Mouse (Mus musculus) kidney, postnatal 4 days (tissue): ENCODE measurements around the gene Pigh.

ENCODE experiments used
- DNase-seq, 2 experiments: peaks; one replicate each; pipeline ENCODE4 v3.0.0; 2021; ENCODE audit warnings: mixed read lengths in 2 of 2

Pigh gene

DNA sequence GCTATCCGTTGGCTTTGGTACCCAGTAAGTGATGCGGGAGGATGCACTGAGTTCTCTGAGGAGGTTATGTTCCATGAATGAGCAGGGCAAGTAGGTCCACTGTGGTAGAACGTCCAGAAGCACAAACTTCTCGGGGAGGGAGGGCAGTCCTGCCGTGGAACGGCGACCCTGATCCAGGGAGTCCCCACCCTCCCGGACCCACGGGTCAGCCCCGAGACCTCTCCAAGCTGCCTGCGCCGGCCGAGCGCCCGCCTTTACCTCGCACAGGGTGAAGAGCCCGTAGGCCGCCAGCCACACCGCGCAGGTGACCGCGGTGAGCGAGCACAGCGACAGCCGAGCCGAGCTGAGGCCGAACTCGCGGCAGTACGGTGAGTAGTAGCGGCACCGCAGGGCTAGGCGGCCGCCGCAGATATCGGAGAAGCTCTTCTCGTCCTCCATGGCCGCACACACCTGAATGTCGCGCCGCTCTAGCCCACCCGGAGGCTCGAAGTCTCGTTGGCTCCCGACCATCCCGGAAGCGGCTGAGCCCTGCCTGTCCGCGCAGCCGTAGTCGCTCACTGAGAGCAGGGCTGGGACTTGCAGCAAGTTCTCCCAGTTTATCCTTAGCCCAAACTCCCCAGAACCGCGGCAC, at the start of gene Pigh:
Pigh (minus strand) TSS at position 470 of the 631 bp plus-strand sequence.
- peak; percentile 91 to 94 for DNase-seq

GRCm38 (mm10) chr12:79138999-79139398, 49.5 kb upstream of the Pigh start:
- no peak for DNase-seq

DNA sequence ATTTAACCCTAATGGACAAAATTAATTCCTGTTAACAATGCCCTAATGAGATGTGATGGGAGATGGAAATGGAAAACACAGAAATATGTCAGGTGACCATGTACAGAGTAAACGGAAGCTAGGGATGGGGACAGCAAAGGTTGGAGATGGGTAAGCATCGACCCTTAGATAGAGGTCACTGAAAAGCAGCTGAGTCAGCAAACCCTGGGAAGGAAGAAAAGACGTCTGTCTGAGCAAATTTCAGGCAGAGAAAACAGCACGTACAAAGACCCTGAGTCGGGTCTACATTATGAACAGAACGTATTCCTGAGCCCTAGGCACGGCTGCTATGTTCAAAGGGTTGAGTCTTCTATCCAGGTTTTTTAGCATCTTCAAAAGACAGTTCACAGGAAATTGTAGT, 47.5 kb upstream of the Pigh start:
- DNase-seq, result no peak

GRCm38 (mm10) chr12:79135105-79135504, 45.7 kb upstream of the Pigh start:
- DNase-seq, result no peak

- no peak for DNase-seq
These were observed 45.2 kb upstream of the Pigh start for GRCm38 (mm10) chr12:79134676-79135075.

- DNase-seq, result no peak
These were observed 42.4 kb upstream of the Pigh start for GRCm38 (mm10) chr12:79131706-79132460.

DNA sequence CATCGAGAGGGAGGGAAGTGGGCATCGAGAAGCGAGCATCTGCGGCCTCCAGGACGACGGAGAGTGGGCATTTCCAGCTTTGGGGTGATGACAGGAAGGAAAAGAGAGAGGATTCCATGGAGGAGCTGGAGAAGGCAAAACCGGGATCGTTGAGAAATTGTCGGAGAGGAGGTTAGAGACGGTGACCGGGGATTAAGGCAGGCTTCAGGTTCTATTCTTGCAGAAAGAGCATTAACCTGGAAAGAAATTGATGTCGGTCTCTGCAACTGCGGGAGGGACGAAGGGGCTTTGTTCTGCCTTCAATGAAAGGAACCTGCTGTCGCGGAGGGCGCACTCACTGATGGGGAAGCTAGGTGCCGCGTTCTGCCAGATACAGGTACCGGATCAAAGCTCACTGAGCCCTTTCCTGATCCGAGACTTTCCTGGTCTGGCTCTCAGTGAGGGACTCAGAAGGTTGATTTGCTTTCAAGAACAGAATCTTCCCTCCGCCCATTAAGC, 41.8 kb upstream of the Pigh start:
- no peak for DNase-seq

DNA sequence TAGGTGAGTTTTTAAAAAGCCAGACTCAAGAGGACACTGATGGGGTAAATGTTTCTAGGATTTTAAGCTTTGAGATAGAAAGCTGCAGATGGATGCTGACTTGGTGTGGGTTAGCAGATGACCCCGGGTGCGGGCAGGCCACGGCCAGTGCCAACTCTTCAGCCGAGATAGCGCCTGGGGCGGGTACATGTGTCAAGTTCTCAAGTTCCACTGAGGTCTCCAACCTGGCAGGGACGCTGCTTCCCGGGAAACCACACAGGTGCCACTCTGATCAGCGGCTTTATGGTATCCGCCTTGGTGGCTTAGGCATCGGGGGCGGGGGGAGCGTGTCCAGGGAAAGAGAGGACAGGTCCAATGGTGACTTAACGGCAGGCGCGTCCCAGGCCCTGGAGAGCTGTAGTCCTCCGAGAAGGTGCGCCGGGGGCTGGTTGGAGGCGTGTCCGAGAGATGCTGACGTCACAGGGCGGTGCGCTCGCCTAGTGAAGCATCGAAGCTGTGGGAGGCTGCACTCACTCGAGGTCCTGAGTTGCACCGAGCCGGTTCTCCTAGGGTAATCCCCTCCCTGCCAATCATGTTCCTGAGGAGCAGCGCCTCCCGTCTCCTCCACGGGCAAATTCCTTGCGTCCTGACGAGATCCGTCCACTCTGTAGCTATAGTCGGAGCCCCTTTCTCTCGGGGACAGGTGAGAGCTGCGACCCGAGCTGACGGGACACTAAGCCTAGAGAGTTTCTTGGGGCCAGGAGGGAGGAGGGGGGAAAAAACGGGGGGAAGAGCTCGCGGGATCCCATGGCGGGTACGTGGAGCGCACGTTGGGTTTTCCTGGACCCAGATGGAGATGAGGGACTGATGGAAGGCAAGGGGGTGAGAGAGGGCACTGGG, 41.1 kb upstream of the Pigh start, which contains the start of gene Arg2:
Arg2 (plus strand) TSS at position 479 of the 879 bp plus-strand sequence.
- peak; percentile 85 to 89 for DNase-seq

- DNase-seq, result no peak
These were observed 33.4 kb upstream of the Pigh start for GRCm38 (mm10) chr12:79122820-79123219.

DNA sequence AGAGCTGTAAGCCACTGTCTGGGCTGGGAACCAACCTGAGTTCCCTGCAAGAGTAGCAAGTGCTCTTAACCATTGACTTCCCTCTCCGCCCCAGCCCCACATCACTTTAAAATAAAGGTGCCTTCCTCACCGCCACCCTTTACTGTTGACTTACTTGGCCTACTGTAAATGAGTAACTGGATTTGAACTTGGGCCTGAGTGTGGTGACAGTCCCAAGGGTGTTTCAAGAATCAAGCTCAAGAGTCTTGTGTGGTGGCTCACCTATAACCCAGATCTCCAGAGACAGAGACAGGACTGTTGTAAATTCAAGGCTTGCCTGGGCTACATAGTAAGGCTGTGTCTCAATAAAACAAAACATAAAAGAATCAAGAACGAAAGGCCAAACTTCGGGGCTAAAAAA, 29.5 kb upstream of the Pigh start:
- DNase-seq, result no peak

GRCm38 (mm10) chr12:79105312-79105711, 15.9 kb upstream of the Pigh start:
- DNase-seq, result peak in 1 of 2 experiments; percentile 27

DNA sequence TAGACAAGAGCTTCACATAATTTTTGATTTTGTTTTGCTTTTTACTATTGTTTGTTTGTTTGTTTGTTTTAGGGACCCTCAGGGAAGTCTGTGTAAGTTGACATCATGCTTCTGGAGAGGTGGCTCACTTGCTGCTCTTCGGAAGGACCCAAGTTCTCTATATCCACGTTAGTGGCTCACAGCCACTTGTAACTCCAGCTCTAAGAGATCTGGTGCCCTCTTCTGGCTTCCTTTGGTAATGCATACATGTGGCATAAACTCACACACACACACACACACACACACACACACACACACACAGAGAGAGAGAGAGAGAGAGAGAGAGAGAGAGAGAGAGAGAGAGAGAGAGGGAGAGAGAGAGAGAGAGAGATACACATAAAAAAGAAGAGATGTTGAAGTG, 15.1 kb upstream of the Pigh start:
- DNase-seq, result no peak

GRCm38 (mm10) chr12:79103773-79104172, 14.3 kb upstream of the Pigh start:
- DNase-seq, result no peak

DNA sequence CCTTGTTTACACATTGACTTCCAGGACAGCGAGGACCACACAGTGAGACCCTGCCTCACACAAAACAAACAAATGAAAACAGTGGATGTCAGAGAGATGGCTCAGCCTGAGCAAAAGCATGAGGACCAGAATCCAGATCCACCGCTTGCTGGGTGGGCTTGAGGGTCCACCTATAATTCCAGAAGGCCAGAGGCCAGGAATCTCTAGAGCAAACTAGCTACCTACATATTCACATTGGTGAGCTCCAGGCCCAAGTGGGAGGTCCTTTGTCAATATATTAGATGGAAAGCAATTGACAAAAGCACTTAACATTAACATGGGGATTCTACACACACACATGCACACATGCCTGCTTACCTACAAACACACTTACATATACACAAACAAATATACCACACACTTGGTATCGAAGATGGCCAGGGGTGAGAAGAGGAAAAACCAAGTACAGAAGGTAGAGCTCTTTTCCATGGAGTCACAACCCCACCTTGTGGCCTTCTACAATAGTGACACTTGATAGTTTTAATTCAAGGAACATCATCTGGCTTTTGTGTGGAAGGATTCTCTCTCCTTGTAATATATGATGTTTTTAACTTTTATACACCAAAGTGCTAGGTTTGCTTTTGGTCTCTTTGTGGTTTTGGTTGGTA, 7.8 kb upstream of the Pigh start:
- DNase-seq, result peak; percentile 27 to 42

DNA sequence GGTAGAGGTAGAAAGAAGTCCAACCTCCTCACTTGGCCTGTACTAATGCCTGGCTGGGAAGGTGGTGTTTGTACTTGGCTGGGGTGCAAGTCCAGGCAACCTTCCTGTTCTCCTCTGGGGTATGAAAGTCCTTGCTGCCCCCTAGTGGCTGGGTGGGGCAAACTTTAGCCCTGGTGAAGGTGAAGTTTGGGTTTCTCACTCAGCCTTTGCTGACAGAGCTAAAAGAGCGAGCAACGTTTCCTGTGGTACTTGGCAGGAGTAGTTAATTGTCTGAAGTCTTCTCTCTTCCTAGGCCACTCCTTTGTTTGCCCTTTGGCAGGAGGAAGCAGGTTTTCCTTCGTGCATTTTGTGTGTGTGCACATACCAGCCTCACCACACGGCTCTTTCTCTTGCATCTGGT, 3.1 kb upstream of the Pigh start:
- peak; percentile 56 to 60 for DNase-seq

- no peak for DNase-seq
These were observed 16.1 kb downstream of the Pigh start for GRCm38 (mm10) chr12:79073362-79073761.

DNA sequence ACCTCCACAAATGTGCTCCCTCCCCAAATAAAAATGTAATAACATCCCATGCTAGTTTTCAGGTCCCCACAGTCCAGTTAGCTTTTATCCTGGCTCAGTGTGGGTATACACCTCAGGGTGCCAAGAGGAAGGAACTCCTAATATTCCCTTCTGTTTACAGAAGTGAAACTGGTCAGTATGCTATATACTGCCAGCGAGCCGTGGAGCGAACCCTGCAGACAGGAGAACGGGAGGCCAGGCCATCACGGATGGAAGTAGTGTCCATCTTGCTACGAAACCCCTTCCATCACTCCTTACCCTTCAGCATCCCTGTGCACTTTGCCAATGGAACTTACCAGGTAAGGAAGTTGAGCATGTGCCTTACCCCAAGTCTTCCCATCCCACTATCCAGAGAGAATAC, 16.9 kb downstream of the Pigh start:
- no peak for DNase-seq

DNA sequence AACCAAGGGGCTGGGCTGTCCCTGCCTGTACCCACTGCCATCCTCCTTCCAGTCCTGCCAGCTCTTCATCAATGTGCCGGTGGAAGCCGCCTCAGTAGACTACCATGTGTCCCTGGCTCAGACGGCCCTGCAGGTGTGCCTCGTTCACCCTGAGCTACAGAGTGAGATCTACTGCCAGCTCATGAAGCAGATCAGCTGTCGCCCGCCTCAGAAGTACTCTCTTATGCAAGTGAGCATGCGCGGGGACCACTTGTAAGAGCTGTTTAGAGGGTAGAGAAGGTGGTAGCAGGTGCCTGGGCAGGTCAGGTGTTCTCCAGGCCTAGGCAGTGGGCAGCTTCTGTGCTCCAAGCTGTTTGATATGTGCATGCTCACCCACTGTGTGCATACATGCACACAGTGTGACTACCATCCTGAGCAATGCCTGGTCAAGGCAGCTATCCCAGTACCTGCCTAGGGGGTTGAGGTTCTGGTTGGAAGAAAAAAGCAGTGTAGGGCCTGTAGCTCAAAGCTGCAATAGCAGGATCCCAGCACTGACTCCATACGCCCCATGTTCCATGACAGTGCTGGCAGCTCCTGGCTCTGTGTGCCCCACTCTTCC, 18.6 kb downstream of the Pigh start:
- DNase-seq, result no peak

DNA sequence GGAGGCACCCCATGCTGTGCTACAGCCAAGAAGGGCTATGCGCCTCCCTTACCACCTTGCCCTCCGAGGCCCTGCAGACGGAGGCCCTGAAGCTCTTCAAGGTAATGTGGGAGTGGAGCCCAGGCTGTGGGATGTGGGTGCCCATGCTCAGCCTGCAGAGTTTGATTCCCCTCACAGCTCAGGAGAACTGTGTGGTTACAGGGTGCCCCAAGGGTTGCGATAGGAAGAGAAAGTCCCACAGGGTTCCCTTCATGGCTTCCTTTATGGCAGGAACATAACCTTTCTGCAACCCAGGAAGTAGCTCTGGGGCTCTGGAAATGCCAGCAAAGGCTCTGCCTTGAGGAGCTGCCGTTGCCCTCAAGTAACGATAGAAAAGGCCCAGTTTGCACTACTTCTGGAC, 19.5 kb downstream of the Pigh start:
- DNase-seq, result no peak

DNA sequence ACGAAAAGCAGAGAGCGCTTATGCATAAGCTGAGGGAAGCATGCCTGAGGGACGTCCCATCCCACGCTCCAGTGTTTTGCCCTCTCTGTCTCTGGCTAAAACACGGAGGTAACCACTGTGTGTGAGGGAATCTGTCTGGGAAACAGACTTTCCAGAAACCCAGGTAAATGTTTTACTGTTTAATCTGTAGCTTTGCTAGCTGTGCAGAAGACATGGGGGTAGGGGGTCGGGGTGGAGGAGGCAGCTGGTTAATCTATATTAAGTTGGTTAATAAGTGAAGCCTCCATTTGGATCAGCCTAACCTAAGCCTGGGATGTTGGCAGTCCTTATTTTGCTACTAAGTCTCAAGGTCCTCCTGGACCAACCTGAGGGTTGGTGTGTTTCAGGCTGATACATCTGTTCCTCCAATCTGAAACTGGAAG, 20.3 kb downstream of the Pigh start:
- DNase-seq, result peak in 1 of 2 experiments; percentile 20

DNA sequence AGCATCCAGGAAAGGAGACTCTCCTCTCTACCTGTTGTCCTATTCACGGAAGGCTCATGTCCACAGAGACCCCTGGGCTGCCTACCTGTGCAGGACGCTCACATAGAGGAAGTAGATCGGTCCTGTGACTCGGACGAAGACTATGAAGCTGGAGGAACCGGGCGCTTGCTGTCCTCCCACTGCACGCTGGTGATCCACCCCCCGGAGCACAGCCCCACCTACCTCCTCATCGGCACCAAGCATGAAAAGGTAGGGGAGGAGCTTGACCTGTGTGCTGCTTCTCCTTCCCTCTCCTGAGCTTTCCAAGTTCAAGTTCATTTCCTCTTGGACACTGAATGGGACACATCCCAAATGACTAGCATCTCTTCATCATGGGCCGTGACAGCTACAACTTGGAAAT, 21.1 kb downstream of the Pigh start:
- DNase-seq, result peak; percentile 39 to 61

DNA sequence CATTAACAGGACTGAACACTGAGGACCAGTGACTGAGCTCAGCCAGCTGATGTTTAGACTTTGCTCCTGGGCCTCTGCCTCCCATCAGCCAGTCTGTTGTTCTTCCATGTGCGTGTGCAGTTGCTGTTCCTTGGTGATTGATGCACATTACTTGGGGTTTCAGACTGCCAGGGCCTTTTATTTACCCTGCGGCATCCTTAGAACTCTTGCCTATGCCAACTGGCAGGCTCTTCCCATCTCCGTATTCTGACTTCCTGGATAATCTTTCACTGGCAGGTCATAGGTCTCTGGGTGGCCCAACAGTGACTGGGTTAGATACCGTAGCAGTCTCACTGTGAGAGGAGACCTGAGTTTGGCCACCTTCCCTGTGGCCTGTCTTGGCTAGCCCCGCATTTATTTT, 21.9 kb downstream of the Pigh start:
- DNase-seq, result no peak
